Mouse (Mus musculus) heart, adult 2 months (tissue): ENCODE data around the gene Smox. TPM values are rescaled to one million over a fixed set of nuclear protein-coding genes. Genes with fewer than 3 reads are reported as not detected.

ENCODE experiments used
- DNase-seq, 2 experiments: peaks; one replicate each; pipeline ENCODE4 v3.0.0; 2021
- H3K27ac ChIP-seq: fragments of 200-600 bp; 2 replicates; pipeline ENCODE4 v1.8.1; 2022
- H3K27me3 ChIP-seq: fragments of 200-500 bp; 2 replicates; pipeline ENCODE4 v1.6.1; 2012; ENCODE audit warnings: mild to moderate bottlenecking, low read length, inconsistent platforms, mixed read lengths; ENCODE audit not compliant: control insufficient read depth, insufficient read depth
- H3K36me3 ChIP-seq: fragments of 200-500 bp; 2 replicates; pipeline ENCODE4 v1.6.1; 2012; ENCODE audit warnings: low read length, inconsistent platforms; ENCODE audit not compliant: control insufficient read depth, insufficient read depth
- H3K4me1 ChIP-seq: fragments of 200-500 bp; 2 replicates; pipeline ENCODE4 v1.6.1; 2011; ENCODE audit warnings: low read length; ENCODE audit not compliant: control insufficient read depth, insufficient read depth
- H3K4me3 ChIP-seq: fragments of 200-600 bp; 2 replicates; pipeline ENCODE4 v1.8.1; 2022
- H3K79me2 ChIP-seq: fragments of 200-500 bp; replicated peaks from 2 replicates; pipeline ENCODE4 v1.6.1; 2012; ENCODE audit warnings: mild to moderate bottlenecking, inconsistent platforms, low read length, moderate library complexity, mixed read lengths; ENCODE audit not compliant: control insufficient read depth, insufficient read depth
- H3K9ac ChIP-seq: fragments of 200-500 bp; 2 replicates; pipeline ENCODE4 v1.6.1; 2012; ENCODE audit warnings: low read depth, mild to moderate bottlenecking, control low read depth, inconsistent platforms, low read length, mixed read lengths
- CTCF ChIP-seq: fragments of 200-600 bp; IDR thresholded peaks from 2 replicates; pipeline ENCODE4 v1.8.1; 2022; ENCODE audit warnings: antibody characterized with exemption, mild to moderate bottlenecking, moderate library complexity
- EP300 ChIP-seq: fragments of 200-500 bp; IDR thresholded peaks from 2 replicates; pipeline ENCODE4 v1.6.1; 2011; ENCODE audit warnings: low read depth, low read length, control low read depth; ENCODE audit not compliant: insufficient read depth
- POLR2A ChIP-seq: fragments of 200-500 bp; IDR thresholded peaks from 2 replicates; pipeline ENCODE4 v1.6.1; 2011; ENCODE audit warnings: mild to moderate bottlenecking, low read depth, low read length, control low read depth; ENCODE audit not compliant: insufficient read depth
- WGBS: fragments of 180-500 bp; shearing (Covaris S2); methylation state at CpG from one replicate; pipeline ENCODE4 v1.1.7; 2018; 5-methylcytosine and 5-hydroxymethylcytosine counted together
- intact Hi-C: fragments of 180-260 bp; cut with DNase I; formaldehyde crosslinking; loops from one replicate; pipeline ENCODE4 v1.15.1; 2025
- polyA plus RNA-seq: library from polyadenylated mRNA; depleted of rRNA; stranded (reverse); fragments of >200 nt; gene quantifications from 2 replicates; pipeline ENCODE4 v1.2.3, GENCODE M21; 2012
- total RNA-seq, 2 experiments: library from RNA; stranded (reverse); gene quantifications; 2 replicates each; pipeline ENCODE4 v1.2.3; 2021

The Smox gene
- total and polyA plus RNA-seq, 3 experiments = 23.0 to 39.8 (median 28.1) TPM

- H3K27me3 ChIP-seq = no peaks in the 10 kb centered on the region
- no peak for TF ChIP-seq POLR2A
- TF ChIP-seq EP300 = no peak
- TF ChIP-seq CTCF = no peak
- peaks cover 12% of the 10 kb centered on the region for H3K4me1 ChIP-seq
- no peak overlapping the region for H3K9ac ChIP-seq
- no peak overlapping the region for H3K4me3 ChIP-seq
- H3K27ac ChIP-seq = no peak overlapping the region
- no peaks in the 10 kb centered on the region for H3K79me2 ChIP-seq
- no peak for DNase-seq
- no peaks in the 10 kb centered on the region; the same call in 1 of the 2 replicates for H3K36me3 ChIP-seq
- intact Hi-C loops = loop anchor here (5.0 kb wide), 1 partner anchor 44 kb away; the partner anchor contains the start of gene Smox
These were observed 42.9 kb upstream of the Smox start for GRCm38 (mm10) chr2:131448353-131448752.

GRCm38 (mm10) chr2:131449720-131450119 lies 41.6 kb upstream of the Smox start:
- no peak for DNase-seq
- Histone ChIP-seq H3K4me1 (peaks cover 12% of the 10 kb centered on the region), H3K9ac (no peak overlapping the region), H3K79me2 (no peaks in the 10 kb centered on the region), H3K27ac (no peak overlapping the region), H3K36me3 (no peaks in the 10 kb centered on the region; the same call in 1 of the 2 replicates), H3K27me3 (no peaks in the 10 kb centered on the region), H3K4me3 (no peak overlapping the region)
- 75% methylated on average over 5 of the region's 5 CpGs for WGBS
- TF ChIP-seq CTCF = no peak
- no peak for TF ChIP-seq EP300
- intact Hi-C loops = loop anchor here (5.0 kb wide), 1 partner anchor 43 kb away; the partner anchor contains the start of gene Smox

- H3K4me3 ChIP-seq = no peak overlapping the region
- no peak for TF ChIP-seq EP300
- TF ChIP-seq CTCF = no peak
- no peak for TF ChIP-seq POLR2A
- no peaks in the 10 kb centered on the region for H3K27me3 ChIP-seq
- no peak overlapping the region for H3K9ac ChIP-seq
- no peaks in the 10 kb centered on the region; the same call in 1 of the 2 replicates for H3K36me3 ChIP-seq
- 91% methylated on average over 5 of the region's 5 CpGs for WGBS
- peaks cover 12% of the 10 kb centered on the region for H3K4me1 ChIP-seq
- intact Hi-C loops = no loop called here
- H3K79me2 ChIP-seq = no peaks in the 10 kb centered on the region
- DNase-seq = no peak
- H3K27ac ChIP-seq = no peak overlapping the region
These were observed 40.8 kb upstream of the Smox start for GRCm38 (mm10) chr2:131450491-131450890.

- H3K36me3 ChIP-seq = no peaks in the 10 kb centered on the region; the same call in 1 of the 2 replicates
- DNase-seq = peak in 1 of 2 experiments; percentile 42
- no peak overlapping the region for H3K9ac ChIP-seq
- no peak overlapping the region for H3K27ac ChIP-seq
- WGBS = 12% methylated on average over 7 of the region's 7 CpGs
- H3K27me3 ChIP-seq = no peaks in the 10 kb centered on the region
- intact Hi-C loops = no loop called here
- TF ChIP-seq EP300 (no peak), POLR2A (no peak), CTCF (no peak)
- peaks cover 6% of the 10 kb centered on the region for H3K4me1 ChIP-seq
- no peaks in the 10 kb centered on the region for H3K79me2 ChIP-seq
- H3K4me3 ChIP-seq = no peak overlapping the region
These were observed 33.6 kb upstream of the Smox start for GRCm38 (mm10) chr2:131457728-131458127.

- Histone ChIP-seq H3K4me1 (peaks cover 6% of the 10 kb centered on the region), H3K9ac (no peak overlapping the region), H3K79me2 (no peaks in the 10 kb centered on the region), H3K27ac (peak overlapping the region; percentile 38), H3K27me3 (no peaks in the 10 kb centered on the region), H3K4me3 (no peak overlapping the region), H3K36me3 (no peaks in the 10 kb centered on the region; the same call in 1 of the 2 replicates)
- TF ChIP-seq POLR2A = no peak
- TF ChIP-seq CTCF = no peak
- no peak for TF ChIP-seq EP300
- DNase-seq = peak; percentile 72 to 78
- WGBS = 26% methylated on average over 9 of the region's 9 CpGs
- intact Hi-C loops = loop anchor here (1.0 to 2.0 kb wide), 2 partner anchors 17 to 38 kb away; no protein-coding TSS in a partner anchor
These were observed 30.2 kb upstream of the Smox start for GRCm38 (mm10) chr2:131460946-131461682.

GRCm38 (mm10) chr2:131462991-131463390 lies 28.3 kb upstream of the Smox start:
- H3K27me3 ChIP-seq = no peaks in the 10 kb centered on the region
- no peak overlapping the region for H3K9ac ChIP-seq
- H3K4me1 ChIP-seq = peaks cover 4% of the 10 kb centered on the region
- H3K36me3 ChIP-seq = no peaks in the 10 kb centered on the region; the same call in 1 of the 2 replicates
- H3K27ac ChIP-seq = no peak overlapping the region
- H3K4me3 ChIP-seq = no peak overlapping the region
- no peaks in the 10 kb centered on the region for H3K79me2 ChIP-seq
- 62% methylated on average over 4 of the region's 4 CpGs for WGBS
- no peak for TF ChIP-seq EP300
- TF ChIP-seq CTCF = no peak
- no peak for TF ChIP-seq POLR2A
- intact Hi-C loops = no loop called here
- DNase-seq = peak in 1 of 2 experiments; percentile 38
